ENCODE assay signal across 23 mouse cellular contexts in the genomic region with DNA sequence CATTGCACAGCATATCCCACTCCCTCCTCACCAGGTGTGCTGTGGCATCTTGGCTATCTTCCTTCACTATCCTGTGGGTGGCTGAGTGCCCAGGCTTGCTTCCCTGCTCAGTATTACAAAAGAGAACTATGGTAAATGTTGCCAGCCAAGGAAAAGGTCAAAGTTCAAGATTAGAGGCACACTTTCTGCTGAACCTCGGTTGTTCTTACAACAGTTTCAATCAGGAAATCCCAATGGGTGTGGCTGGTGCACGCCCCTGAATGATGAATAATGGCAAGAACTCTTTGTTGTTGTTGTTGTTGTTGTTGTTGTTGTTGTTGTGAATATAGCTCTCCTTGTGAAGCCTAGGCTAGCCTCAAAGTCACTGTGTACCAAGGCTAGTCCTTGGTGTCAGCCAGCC. TPM values are rescaled to one million over a fixed set of nuclear protein-coding genes. Genes with fewer than 3 reads are reported as not detected.
DNase-seq lines count a peak whose midpoint lies in the region; ATAC-seq and TF ChIP-seq lines count a peak whose summit lies in the region.
"Had no signal": no experiment of that assay in that cellular context is flagged by ENCODE, and none has a peak within 500 bp of the region (broad histone marks: within the 10 kb centered on the region; RNA-seq: fewer than 3 reads in every experiment).

No protein-coding gene starts in this region.

- TF ChIP-seq POLR2A in ES-Bruce4 (IDR thresholded peaks at IDR 0.05; ENCODE audit: insufficient read depth, low read length) = no peak

- no peaks in the 10 kb centered on the region for H3K4me1 ChIP-seq in ES-Bruce4 (ENCODE audit: control insufficient read depth, insufficient read depth, low read length)
- H3K4me1 ChIP-seq in hindbrain, embryonic 13.5 days (replicated peaks) = peaks cover 19% of the 10 kb centered on the region

- 13% methylated on average over 2 of the region's 2 CpGs for WGBS in large intestine, adult 2 months
- WGBS in hindbrain, embryonic 13.5 days = 67% methylated on average over 2 of the region's 2 CpGs

- peak overlapping the region; percentile 29 for H3K27ac ChIP-seq in ES-Bruce4 (ENCODE audit: insufficient read depth, low read length)
- H3K27ac ChIP-seq in hindbrain, embryonic 13.5 days = no peak overlapping the region
- H3K27ac ChIP-seq: embryonic facial prominence, embryonic 15.5 days; forebrain, embryonic 10.5 days; hindbrain, embryonic 15.5 days; midbrain, embryonic 10.5 days had no signal

- H3K9ac ChIP-seq in ES-Bruce4 (ENCODE audit: low read depth, poor library complexity, severe bottlenecking) = no peak overlapping the region
- no peak overlapping the region for H3K9ac ChIP-seq in hindbrain, embryonic 13.5 days
- H3K9ac ChIP-seq: embryonic facial prominence, embryonic 15.5 days; forebrain, postnatal 0 days; hindbrain, embryonic 15.5 days had no signal

- no peak overlapping the region for H3K4me3 ChIP-seq in ES-Bruce4 (ENCODE audit: low read depth, low read length)
- H3K4me3 ChIP-seq in hindbrain, embryonic 13.5 days = no peak overlapping the region
- H3K4me3 ChIP-seq: embryonic facial prominence, embryonic 15.5 days; forebrain, embryonic 10.5 days; hindbrain, embryonic 15.5 days; midbrain, embryonic 10.5 days had no signal

- no peaks in the 10 kb centered on the region for H3K9me3 ChIP-seq in ES-Bruce4 (replicated peaks; ENCODE audit: control insufficient read depth, insufficient read depth, low read length, poor library complexity, severe bottlenecking)
- no peaks in the 10 kb centered on the region for H3K9me3 ChIP-seq in hindbrain, embryonic 13.5 days
- H3K9me3 ChIP-seq: embryonic facial prominence, embryonic 15.5 days; forebrain, embryonic 10.5 days; hindbrain, embryonic 15.5 days; midbrain, embryonic 10.5 days had no signal

- no peak for TF ChIP-seq EP300 in ES-Bruce4 (IDR thresholded peaks at IDR 0.05; ENCODE audit: insufficient read depth, low read depth, low read length)

- TF ChIP-seq CTCF in ES-Bruce4 (IDR thresholded peaks at IDR 0.05; ENCODE audit: low read depth, low read length) = no peak

- DNase-seq in 3T3-L1 (ENCODE audit: low read depth, low spot score) (peak; percentile 26), adipocyte (ENCODE audit: low spot score) (peak; percentile 61)
- DNase-seq in large intestine, adult 2 months (ENCODE audit: low read depth, low spot score) = peak; percentile 35
- DNase-seq in urinary bladder, postnatal 4 days (ENCODE audit: low spot score in 2 of 2) = no peak
- DNase-seq in right cerebral cortex, postnatal 14 days = no peak
- no peak for DNase-seq in gastrocnemius, adult 8-10 months (ENCODE audit: low spot score in 2 of 2)
- DNase-seq: adrenal gland, postnatal 14 days; cerebellum, adult 18-20 months; cerebellum, postnatal 25 days; forebrain, postnatal 0 days; heart, postnatal 36 days; kidney, adult 18-20 months; layer of hippocampus, postnatal 36 days; retina, postnatal 1 day; right cerebral cortex, postnatal 4 days; thymus, postnatal 25 days had no signal

- H3K36me3 ChIP-seq in ES-Bruce4 (ENCODE audit: control insufficient read depth, insufficient read depth, low read length, poor library complexity, severe bottlenecking) = peaks cover 3% of the 10 kb centered on the region; the same call in 1 of the 2 replicates
- H3K36me3 ChIP-seq in hindbrain, embryonic 13.5 days = peaks cover 4% of the 10 kb centered on the region; the same call in 1 of the 2 replicates
- H3K36me3 ChIP-seq: embryonic facial prominence, embryonic 15.5 days; hindbrain, embryonic 15.5 days had no signal

- no peak overlapping the region for H3K4me2 ChIP-seq in hindbrain, embryonic 13.5 days
- H3K4me2 ChIP-seq: embryonic facial prominence, embryonic 15.5 days; hindbrain, embryonic 15.5 days had no signal

- no peaks in the 10 kb centered on the region for H3K27me3 ChIP-seq in ES-Bruce4 (ENCODE audit: control insufficient read depth, insufficient read depth, low read length, poor library complexity, severe bottlenecking)
- H3K27me3 ChIP-seq in hindbrain, embryonic 13.5 days = peaks cover 9% of the 10 kb centered on the region
- H3K27me3 ChIP-seq: embryonic facial prominence, embryonic 15.5 days had no signal

- ATAC-seq in hindbrain, embryonic 13.5 days (ENCODE audit: low FRiP score) = no peak
- ATAC-seq: forebrain, postnatal 0 days; lung, postnatal 0 days had no signal

RNA-seq across cellular contexts. Expression of a gene that starts 3.3 kb away (rescaled TPM):
- polyA plus RNA-seq in ES-Bruce4 (2011; ENCODE audit: insufficient read depth, insufficient read length, low read depth, missing spikeins) = 18.8 and 22.3 TPM in 2 replicates
- polyA plus RNA-seq in large intestine, adult 2 months (2012; rRNA removed) = 93.2 and 106 TPM in 2 replicates
- 51.1 and 51.8 TPM in 2 replicates for polyA plus RNA-seq in hindbrain, embryonic 13.5 days (2015; fragmentation: Nextera tagmentation; extraction: Ambion mirVana)
- 10 to 100 TPM; 74.3 to 87.3 (median 80.7) TPM for total RNA-seq in gastrocnemius, adult 8-10 months (2022)

RNA-seq across cellular contexts. Expression of a gene that starts 13.6 kb away (rescaled TPM):
- 0.40 and 0.44 TPM in 2 replicates for polyA plus RNA-seq in ES-Bruce4 (2011; ENCODE audit: insufficient read depth, insufficient read length, low read depth, missing spikeins)
- polyA plus RNA-seq in large intestine, adult 2 months (2012; rRNA removed) = not detected in 2 replicates
- polyA plus RNA-seq in hindbrain, embryonic 13.5 days (2015; fragmentation: Nextera tagmentation; extraction: Ambion mirVana) = 2.8 and 3.4 TPM in 2 replicates
- total RNA-seq in gastrocnemius, adult 8-10 months (2022) = under 1 TPM; 0.10 to 0.29 (median 0.15) TPM

RNA-seq across cellular contexts. Expression of a gene that starts 22.7 kb away (rescaled TPM):
- polyA plus RNA-seq in ES-Bruce4 (2011; ENCODE audit: insufficient read depth, insufficient read length, low read depth, missing spikeins) = 19.5 and 19.6 TPM in 2 replicates
- polyA plus RNA-seq in large intestine, adult 2 months (2012; rRNA removed) = 49.2 and 62.6 TPM in 2 replicates
- 61.8 and 64.7 TPM in 2 replicates for polyA plus RNA-seq in hindbrain, embryonic 13.5 days (2015; fragmentation: Nextera tagmentation; extraction: Ambion mirVana)
- 10 to 100 TPM; 54.9 to 59.4 (median 57.4) TPM for total RNA-seq in gastrocnemius, adult 8-10 months (2022)

RNA-seq across cellular contexts. Expression of a gene that starts 25.9 kb away (rescaled TPM):
- 35.9 and 41.7 TPM in 2 replicates for polyA plus RNA-seq in ES-Bruce4 (2011; ENCODE audit: insufficient read depth, insufficient read length, low read depth, missing spikeins)
- 21.1 and 22.0 TPM in 2 replicates for polyA plus RNA-seq in large intestine, adult 2 months (2012; rRNA removed)
- 16.3 and 17.1 TPM in 2 replicates for polyA plus RNA-seq in hindbrain, embryonic 13.5 days (2015; fragmentation: Nextera tagmentation; extraction: Ambion mirVana)
- 10 to 100 TPM in 3 of 4 experiments, 1 to 10 TPM in 1; 8.4 to 13.0 (median 11.4) TPM for total RNA-seq in gastrocnemius, adult 8-10 months (2022)

RNA-seq across cellular contexts. Expression of a gene that starts 29.4 kb away (rescaled TPM):
- polyA plus RNA-seq in ES-Bruce4 (2011; ENCODE audit: insufficient read depth, insufficient read length, low read depth, missing spikeins) = 11.6 and 12.4 TPM in 2 replicates
- polyA plus RNA-seq in large intestine, adult 2 months (2012; rRNA removed) = 23.6 and 28.9 TPM in 2 replicates
- polyA plus RNA-seq in hindbrain, embryonic 13.5 days (2015; fragmentation: Nextera tagmentation; extraction: Ambion mirVana) = 89.2 and 90.3 TPM in 2 replicates
- total RNA-seq in gastrocnemius, adult 8-10 months (2022) = 10 to 100 TPM in 3 of 4 experiments, 1 to 10 TPM in 1; 8.8 to 10.7 (median 10.6) TPM

Comparison
In these comparisons a context has a peak if more than half of its experiments do, and no peak if none do; other contexts are left out.
1. DNase-seq: peak in 3T3-L1 (single experiment), adipocyte (single experiment) and large intestine, adult 2 months (single experiment); none in urinary bladder, postnatal 4 days (0 of 2), right cerebral cortex, postnatal 14 days (single experiment) and gastrocnemius, adult 8-10 months (0 of 2).